Mouse (Mus musculus): Measurements from ENCODE around the gene Crip2.

The Crip2 gene

DNA sequence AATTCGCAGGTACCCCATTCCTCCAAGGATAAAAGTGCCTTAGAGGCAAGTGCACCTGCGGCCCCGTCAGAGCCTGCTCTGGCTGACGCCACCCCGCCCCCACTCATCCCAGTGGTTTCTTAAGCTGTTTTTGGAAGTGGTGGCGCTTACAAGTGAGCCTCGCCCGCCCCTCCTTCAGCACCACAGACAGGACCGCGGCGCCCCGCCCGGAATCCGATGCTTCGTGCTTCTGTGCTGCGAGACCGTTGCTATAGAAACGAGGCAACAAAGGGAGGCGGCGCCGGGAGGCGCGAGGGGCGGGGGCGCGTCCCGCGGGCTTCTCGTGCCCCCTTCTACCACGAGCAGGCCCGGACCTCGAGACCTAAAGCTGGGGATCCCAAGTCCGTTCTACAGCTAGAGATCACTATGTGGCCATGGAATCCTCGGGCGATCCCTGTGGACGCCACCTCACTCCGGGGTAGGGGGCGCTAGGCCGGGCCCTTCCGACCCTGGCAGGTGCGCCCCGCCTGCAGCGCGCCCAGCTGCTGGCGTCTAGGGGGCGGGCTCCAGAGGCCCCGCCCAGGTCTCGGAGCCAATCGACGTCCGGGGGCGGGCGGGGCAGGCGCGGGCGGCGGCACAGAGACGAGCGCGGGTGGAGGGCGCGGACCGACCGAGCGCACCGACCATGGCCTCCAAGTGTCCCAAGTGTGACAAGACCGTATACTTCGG lies at the start of gene Crip2:
TSS of gene Crip2 (plus strand) at position 329 of the 708 bp plus-strand sequence.
- peak; percentile 60 for ATAC-seq (ENCODE audit: low TSS enrichment)

- no peak for ATAC-seq (ENCODE audit: low TSS enrichment)
These were observed 43.0 kb upstream of the Crip2 start for GRCm38 (mm10) chr12:113097040-113097439.

GRCm38 (mm10) chr12:113097749-113098281 lies 42.2 kb upstream of the Crip2 start, which contains the start of gene Mta1:
Gene Mta1, plus strand, starts transcription at chr12:113098278.
- peak; percentile 51; the same call in 1 of the 2 replicates for ATAC-seq (ENCODE audit: low TSS enrichment)

GRCm38 (mm10) chr12:113098530-113099151 lies 41.4 kb upstream of the Crip2 start:
- ATAC-seq (ENCODE audit: low TSS enrichment), result no peak

- no peak for ATAC-seq (ENCODE audit: low TSS enrichment)
These were observed 40.4 kb upstream of the Crip2 start for GRCm38 (mm10) chr12:113099470-113100237.

DNA sequence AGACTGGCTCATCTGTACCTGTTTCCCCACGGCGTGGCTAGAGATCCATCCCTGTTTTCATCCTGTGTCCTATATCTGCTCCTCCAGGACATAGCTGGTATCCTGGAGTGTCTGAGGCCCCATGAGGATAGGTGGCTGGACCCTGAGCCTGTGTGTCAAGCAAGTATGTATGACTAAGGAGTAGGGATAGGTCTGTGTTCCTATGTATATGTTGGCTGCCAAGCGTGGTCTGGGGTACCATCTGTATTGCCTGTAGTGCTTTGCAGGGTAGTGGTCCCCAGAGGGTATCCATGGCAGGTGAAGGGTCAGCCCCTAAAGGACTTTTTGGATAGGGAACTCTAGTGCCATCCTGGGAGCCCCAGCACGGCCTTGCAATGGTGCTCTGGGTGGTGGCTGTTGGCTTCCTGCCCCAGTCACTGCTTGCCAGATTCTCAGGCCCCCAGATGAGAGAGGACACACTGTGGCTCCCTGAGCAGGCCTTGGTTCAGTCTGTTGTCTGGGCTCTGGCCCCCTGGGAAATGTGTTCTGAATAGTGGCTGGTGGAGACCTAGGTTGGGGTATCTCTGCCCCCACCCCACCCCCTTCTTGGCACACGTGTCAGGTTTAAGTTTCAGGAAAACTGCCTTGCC lies 39.5 kb upstream of the Crip2 start:
- no peak for ATAC-seq (ENCODE audit: low TSS enrichment)

DNA sequence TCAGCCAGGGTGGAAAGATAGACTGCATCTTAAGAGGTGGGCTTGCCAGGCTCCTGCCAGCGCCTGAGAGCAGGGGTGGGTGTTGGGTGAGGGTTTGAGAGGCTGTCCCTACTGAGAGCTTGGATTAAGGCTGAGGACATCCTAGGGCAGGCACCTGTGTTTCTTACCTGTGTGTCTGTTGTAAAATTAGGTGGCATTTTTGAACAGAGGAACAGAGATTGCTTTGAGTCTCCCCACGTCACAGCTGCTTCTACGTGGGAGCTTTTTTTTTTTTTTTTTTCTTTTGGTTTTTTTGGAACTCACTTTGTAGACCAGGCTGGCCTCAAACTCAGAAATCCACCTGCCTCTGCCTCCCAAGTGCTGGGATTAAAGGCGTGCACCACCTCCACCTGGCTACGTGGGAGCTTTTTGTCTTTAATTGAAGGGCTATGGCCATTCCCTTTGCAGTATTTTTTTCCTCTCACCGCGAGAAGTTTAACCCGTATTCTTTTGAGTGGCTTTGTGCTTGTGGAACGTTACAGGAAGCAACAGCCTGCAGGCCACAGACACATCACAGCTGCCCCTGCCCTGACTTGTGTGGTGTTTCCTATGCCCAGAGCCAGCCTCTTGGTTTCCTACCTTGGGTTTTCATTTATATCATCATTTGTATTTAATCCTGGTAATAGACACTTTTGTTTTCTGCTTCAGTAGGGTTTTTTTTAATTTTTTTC lies 38.6 kb upstream of the Crip2 start:
- ATAC-seq (ENCODE audit: low TSS enrichment), result no peak

DNA sequence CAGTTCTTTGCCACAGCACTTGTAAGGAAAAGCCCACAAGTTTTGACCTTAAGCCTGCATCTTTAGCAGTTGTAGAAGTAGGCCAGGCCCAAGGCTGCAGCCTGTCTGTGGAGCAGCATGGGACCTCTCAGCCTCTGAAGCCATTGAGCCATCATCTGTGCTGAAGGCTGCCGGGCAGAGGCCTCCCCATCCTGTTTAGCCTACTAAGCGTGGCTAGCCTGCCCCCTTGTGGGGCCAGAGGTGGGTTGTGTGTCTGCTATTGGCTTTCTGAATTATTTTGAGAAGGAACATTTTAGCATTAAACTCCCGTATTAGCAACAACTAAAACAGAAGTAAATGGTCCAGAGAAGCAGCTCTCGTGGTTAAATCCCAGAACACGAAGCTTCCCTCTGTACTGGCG lies 37.6 kb upstream of the Crip2 start:
- peak; percentile 55; the same call in 1 of the 2 replicates for ATAC-seq (ENCODE audit: low TSS enrichment)

- no peak for ATAC-seq (ENCODE audit: low TSS enrichment)
These were observed 36.1 kb upstream of the Crip2 start for GRCm38 (mm10) chr12:113103846-113104451.

DNA sequence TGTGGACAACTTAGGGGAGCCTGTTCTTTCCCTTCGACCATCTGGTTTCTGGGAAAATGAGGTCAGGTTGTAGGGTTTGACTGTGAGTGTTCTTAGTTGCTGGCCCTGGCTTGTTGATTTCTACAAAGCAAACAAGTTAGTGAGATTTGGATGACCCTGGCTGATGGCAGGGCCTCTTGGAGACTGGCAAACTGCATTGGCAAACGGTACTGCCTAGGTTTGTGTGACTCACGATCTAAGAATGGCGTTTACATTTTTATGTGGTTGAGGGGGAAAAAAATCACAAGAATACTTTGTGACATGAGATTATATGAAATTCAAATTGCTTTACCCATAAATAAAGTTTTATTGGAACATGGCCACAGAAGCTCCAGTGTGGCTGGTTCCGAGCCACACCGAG lies 33.6 kb upstream of the Crip2 start:
- ATAC-seq (ENCODE audit: low TSS enrichment), result peak; percentile 33

- ATAC-seq (ENCODE audit: low TSS enrichment), result no peak
These were observed 32.5 kb upstream of the Crip2 start for GRCm38 (mm10) chr12:113107431-113108124.

- no peak for ATAC-seq (ENCODE audit: low TSS enrichment)
These were observed 31.3 kb upstream of the Crip2 start for GRCm38 (mm10) chr12:113108528-113109283.

GRCm38 (mm10) chr12:113109801-113110200 lies 30.2 kb upstream of the Crip2 start:
- peak; percentile 51; the same call in 1 of the 2 replicates for ATAC-seq (ENCODE audit: low TSS enrichment)

- ATAC-seq (ENCODE audit: low TSS enrichment), result no peak
These were observed 25.9 kb upstream of the Crip2 start for GRCm38 (mm10) chr12:113114141-113114540.

DNA sequence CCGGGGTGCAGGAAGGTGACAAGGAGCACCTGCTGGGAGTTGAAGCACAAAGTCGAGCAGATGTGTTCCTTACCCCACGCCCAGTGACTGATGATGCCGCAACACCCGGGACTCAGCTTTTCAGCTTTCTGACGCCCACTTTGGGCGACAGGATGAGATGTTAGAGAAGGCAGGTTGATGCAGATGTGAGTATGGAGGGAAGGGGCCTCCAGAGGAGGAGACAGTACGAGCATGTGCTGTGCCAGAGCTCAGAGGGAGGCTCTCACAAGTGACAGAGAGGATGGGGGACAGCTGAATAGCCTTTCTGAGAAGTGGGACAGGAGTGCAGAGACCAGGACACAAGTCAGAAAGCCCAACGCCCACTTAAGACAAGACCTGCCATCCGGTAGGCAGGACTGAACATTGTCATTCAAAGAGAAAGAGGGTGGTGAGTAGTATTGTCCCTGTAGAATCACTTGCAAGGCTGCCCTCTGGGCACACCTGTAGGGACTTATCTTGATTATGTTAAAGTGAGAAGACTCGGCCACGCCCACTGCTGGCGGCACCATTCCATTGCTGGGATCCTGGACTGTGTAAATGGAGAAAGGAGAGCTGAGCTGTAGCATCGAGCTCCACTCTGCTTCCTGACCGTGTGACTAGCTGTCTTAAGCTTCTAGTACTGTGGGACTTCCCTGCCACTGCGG lies 25.0 kb upstream of the Crip2 start:
- ATAC-seq (ENCODE audit: low TSS enrichment), result no peak

GRCm38 (mm10) chr12:113119516-113120410 lies 20.3 kb upstream of the Crip2 start:
- peak; percentile 81 for ATAC-seq (ENCODE audit: low TSS enrichment)

DNA sequence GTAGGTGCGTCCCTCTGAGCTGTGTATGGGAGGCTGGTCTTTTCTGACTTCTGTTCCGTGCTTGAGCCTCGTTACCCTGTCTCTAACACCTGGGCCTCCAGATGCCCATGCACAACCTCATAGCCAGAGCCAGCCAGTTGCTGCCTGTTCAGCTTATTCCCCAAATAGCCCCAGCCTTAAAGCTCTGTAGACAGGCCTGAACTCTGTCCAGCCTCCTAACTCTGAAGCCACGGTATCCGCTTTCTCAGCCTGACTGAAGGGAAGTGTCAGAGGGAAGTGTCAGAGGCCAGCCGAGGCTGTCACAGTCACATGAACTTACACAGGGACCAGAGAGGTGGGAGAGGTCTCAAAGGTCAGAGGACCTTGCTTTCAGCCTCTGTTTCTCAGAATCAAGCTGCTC lies 15.3 kb upstream of the Crip2 start:
- no peak for ATAC-seq (ENCODE audit: low TSS enrichment)

GRCm38 (mm10) chr12:113130732-113131131 lies 9.3 kb upstream of the Crip2 start:
- no peak for ATAC-seq (ENCODE audit: low TSS enrichment)

Measured in frontal cortex, adult (tissue).